Mouse (Mus musculus) G1E (cell line): ENCODE measurements at regions not wholly inside any gene's neighbourhood (a gene's known extent, or its start where the extent isn't known, plus 50 kb on each side); places are given as distances from the start of the nearest gene placed in this dataset.

Source experiments
- CTCF ChIP-seq: IDR thresholded peaks from 2 replicates; pipeline ENCODE4 v1.5.1; 2012; ENCODE audit warnings: low read depth, low read length, inconsistent platforms, mixed read lengths
- GATA1 ChIP-seq: IDR thresholded peaks from 2 replicates; pipeline ENCODE4 v1.6.1; 2012; ENCODE audit warnings: borderline replicate concordance, low read length, inconsistent platforms, mixed read lengths
- TAL1 ChIP-seq: conservative IDR thresholded peaks from 2 replicates; pipeline ENCODE4 v1.6.1; 2012; ENCODE audit warnings: low read depth, low read length, inconsistent platforms, mixed read lengths

DNA sequence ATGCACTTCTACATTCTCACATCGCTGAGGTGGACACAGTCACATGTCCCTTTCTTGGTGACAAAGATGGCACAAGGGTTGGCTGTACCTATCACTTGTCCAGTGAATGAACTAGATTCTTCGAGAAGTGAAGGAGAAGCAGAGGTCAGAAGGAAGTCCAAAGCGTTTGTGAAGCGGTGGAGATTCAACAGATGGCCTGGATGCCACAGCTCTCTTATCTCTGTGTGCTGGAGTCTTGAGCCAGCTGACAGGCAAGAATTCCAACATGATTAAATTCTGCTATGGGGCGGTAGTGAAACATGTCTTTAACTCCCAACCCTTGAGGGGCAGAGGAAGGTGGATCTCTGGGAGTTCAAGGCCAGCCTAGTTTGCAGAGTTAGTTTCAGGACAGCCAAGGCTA, 55.5 kb upstream of the Actr3 start:
- TF ChIP-seq CTCF, result no peak
- no peak for TF ChIP-seq TAL1
- TF ChIP-seq GATA1, result no peak
